Mouse (Mus musculus): ENCODE data around the gene Atg101. TPM values are rescaled to one million over a fixed set of nuclear protein-coding genes. Genes with fewer than 3 reads are reported as not detected.

Atg101 gene
- polyA plus RNA-seq, 1 experiment from 2014 or later: 48.6 TPM

GRCm38 (mm10) chr15:101309493-101309892, 25.4 kb downstream of the Atg101 start:
- ATAC-seq (no peak), DNase-seq (ENCODE audit: low read depth, low spot score) (no peak)
- CTCF ChIA-PET: interaction anchor here (1.2 kb wide), 1 partner anchor 18 kb away, joined by 3 read pairs; no protein-coding TSS in a partner anchor
- H3K27me3 ChIP-seq: no peaks in the 10 kb centered on the region
- TF ChIP-seq CTCF (IDR thresholded peaks at IDR 0.05): no peak
- in situ Hi-C loops (cut with MboI; ENCODE audit: low pct_unique_long_range_greater_than_20kb): no loop called here
- POLR2A ChIA-PET: no interaction called here

DNA sequence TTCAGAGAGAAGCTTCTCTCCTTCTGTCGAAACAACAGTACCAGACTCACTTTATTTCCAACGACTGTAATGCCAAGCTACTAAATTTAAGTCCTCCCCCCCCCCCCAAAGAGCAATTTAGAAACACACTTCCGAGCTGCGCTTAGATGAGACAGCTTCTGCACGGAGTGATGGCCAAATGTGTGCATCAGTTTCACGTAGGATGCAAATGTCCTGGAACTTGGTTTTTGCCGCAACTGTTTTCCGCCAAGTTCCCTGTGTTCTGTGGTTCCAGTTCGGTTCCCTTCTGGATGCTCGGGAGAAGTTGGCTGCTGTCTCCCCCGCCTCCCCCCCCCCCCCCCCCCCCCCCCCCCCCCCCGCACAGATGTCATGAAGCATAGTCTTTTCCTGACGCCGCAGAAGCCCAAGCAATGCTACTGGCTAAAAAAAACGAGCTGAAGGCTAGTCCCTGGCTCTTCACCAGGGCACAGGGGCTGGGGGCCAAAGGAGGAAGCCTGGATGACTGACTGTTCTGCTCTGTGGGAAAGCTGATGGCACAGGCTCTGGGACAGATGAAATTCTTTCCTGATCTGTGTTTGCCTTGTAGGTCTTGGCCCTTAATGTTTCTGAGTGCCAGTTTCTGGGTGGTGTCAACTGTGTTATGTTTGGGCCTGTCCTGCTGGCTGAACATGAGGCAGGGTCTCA, 27.2 kb downstream of the Atg101 start:
- H3K27me3 ChIP-seq: no peaks in the 10 kb centered on the region
- TF ChIP-seq CTCF (IDR thresholded peaks at IDR 0.05): no peak
- ChIA-PET POLR2A (interaction anchor here (0.6 kb wide), 2 partner anchors 18 to 1334 kb away, joined by 3 to 4 read pairs; no protein-coding TSS in a partner anchor), CTCF (interaction anchor here (1.1 to 2.2 kb wide), 6 partner anchors 16 to 673 kb away, joined by 3 to 10 read pairs (median 4); no protein-coding TSS in a partner anchor)
- ATAC-seq (no peak), DNase-seq (ENCODE audit: low read depth, low spot score) (no peak)
- in situ Hi-C loops (cut with MboI; ENCODE audit: low pct_unique_long_range_greater_than_20kb): no loop called here

GRCm38 (mm10) chr15:101312006-101312405, 27.9 kb downstream of the Atg101 start:
- in situ Hi-C loops (cut with MboI; ENCODE audit: low pct_unique_long_range_greater_than_20kb): no loop called here
- DNase-seq (ENCODE audit: low read depth, low spot score) (no peak), ATAC-seq (no peak)
- TF ChIP-seq CTCF (IDR thresholded peaks at IDR 0.05): no peak
- ChIA-PET POLR2A (no interaction called here), CTCF (interaction anchor here (1.1 to 2.2 kb wide), 5 partner anchors 15 to 90 kb away, joined by 3 to 10 read pairs (median 4); no protein-coding TSS in a partner anchor)
- H3K27me3 ChIP-seq: no peaks in the 10 kb centered on the region

GRCm38 (mm10) chr15:101315378-101315777, 31.3 kb downstream of the Atg101 start:
- CTCF ChIA-PET: interaction anchor here (1.0 to 4.5 kb wide), 7 partner anchors 10 to 94 kb away, joined by 3 to 44 read pairs (median 8); partner anchors contain the start of gene Atg101
- in situ Hi-C loops (cut with MboI; ENCODE audit: low pct_unique_long_range_greater_than_20kb): no loop called here
- POLR2A ChIA-PET: interaction anchor here (1.5 kb wide), 1 partner anchor 24 kb away, joined by 4 read pairs; no protein-coding TSS in a partner anchor
- no peak for DNase-seq (ENCODE audit: low read depth, low spot score)
- no peaks in the 10 kb centered on the region for H3K27me3 ChIP-seq
- peak; percentile 3 for ATAC-seq
- no peak for TF ChIP-seq CTCF (IDR thresholded peaks at IDR 0.05)

DNA sequence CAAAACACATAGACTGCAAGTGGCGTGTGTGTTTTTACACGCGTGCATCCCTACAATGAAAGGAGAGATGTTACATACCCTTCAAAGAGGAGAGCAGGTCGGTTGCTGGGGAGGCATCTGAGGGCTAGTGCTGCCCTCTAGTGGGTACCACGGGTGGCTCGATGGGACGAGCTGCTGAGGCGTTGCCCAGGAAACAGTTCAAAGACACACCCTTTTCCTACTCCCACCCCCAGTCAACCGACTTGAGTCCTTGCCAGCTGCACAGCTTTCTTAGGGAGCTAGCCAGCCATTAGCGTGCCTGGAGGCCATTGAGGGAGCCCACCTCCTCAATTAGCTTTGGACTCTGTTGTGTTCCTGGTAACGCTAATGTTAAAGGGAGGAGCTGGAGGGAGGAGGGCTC, 31.8 kb downstream of the Atg101 start:
- ChIA-PET CTCF (interaction anchor here (0.7 to 4.5 kb wide), 14 partner anchors 10 to 764 kb away, joined by 3 to 44 read pairs (median 4); partner anchors contain the start of genes 6030408B16Rik and Atg101), POLR2A (interaction anchor here (0.6 to 1.5 kb wide), 2 partner anchors 25 to 56 kb away, joined by 4 read pairs; no protein-coding TSS in a partner anchor)
- in situ Hi-C loops (cut with MboI; ENCODE audit: low pct_unique_long_range_greater_than_20kb): no loop called here
- DNase-seq (ENCODE audit: low read depth, low spot score) (no peak), ATAC-seq (peak; percentile 65)
- no peaks in the 10 kb centered on the region for H3K27me3 ChIP-seq
- peak; percentile 96 for TF ChIP-seq CTCF (IDR thresholded peaks at IDR 0.05)

GRCm38 (mm10) chr15:101316279-101316912, 32.3 kb downstream of the Atg101 start:
- no peak for TF ChIP-seq CTCF (IDR thresholded peaks at IDR 0.05)

GRCm38 (mm10) chr15:101316913-101317813, 33.1 kb downstream of the Atg101 start:
- in situ Hi-C loops (cut with MboI; ENCODE audit: low pct_unique_long_range_greater_than_20kb): no loop called here
- POLR2A ChIA-PET: no interaction called here
- ATAC-seq (no peak), DNase-seq (ENCODE audit: low read depth, low spot score) (no peak)
- CTCF ChIA-PET: interaction anchor here (1.2 to 4.5 kb wide), 4 partner anchors 9 to 99 kb away, joined by 3 to 44 read pairs (median 30); partner anchors contain the start of gene Atg101
- H3K27me3 ChIP-seq: no peaks in the 10 kb centered on the region
- no peak for TF ChIP-seq CTCF (IDR thresholded peaks at IDR 0.05)

More at GRCm38 (mm10) chr15:101316279-101316912, 32.3 kb downstream of the Atg101 start:
- H3K27me3 ChIP-seq: no peaks in the 10 kb centered on the region
- ChIA-PET CTCF (interaction anchor here (0.7 to 4.5 kb wide), 14 partner anchors 10 to 763 kb away, joined by 3 to 44 read pairs (median 4); partner anchors contain the start of genes 6030408B16Rik and Atg101), POLR2A (interaction anchor here (0.6 to 1.5 kb wide), 2 partner anchors 25 to 56 kb away, joined by 4 read pairs; no protein-coding TSS in a partner anchor)
- no peak for DNase-seq (ENCODE audit: low read depth, low spot score)
- no peak for ATAC-seq
- in situ Hi-C loops (cut with MboI; ENCODE audit: low pct_unique_long_range_greater_than_20kb): no loop called here

DNA sequence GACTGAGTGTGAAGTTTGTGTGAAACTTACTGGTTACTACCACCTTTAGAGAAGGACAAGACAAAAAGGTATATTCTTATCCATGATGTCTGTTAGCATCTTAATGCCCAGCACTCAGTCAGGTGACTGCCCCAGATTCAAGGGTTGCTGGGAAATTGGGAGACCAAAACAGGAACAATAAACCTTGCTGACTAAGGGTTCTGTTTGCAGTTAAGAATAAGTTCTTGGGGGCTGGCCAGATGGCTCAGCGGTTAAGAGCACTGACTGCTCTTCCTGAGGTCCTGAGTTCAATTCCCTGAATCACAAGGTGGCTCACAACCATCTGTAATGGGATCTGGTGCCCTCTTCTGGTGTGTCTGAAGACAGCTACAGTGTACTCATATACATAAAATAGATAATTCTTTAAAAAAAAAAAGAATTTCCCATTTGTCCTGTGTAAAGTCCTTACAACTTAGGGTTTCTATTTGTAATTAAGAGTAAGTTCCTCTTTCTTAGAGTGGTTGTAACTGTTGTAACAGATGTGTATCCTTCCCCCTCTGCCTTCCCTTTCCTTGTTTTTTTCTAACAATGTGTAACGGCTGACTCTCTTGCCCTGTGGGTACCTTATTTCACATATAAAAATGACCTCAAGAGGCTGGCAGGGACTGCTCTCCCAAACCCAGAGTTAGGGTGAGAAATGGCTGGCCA, 33.9 kb downstream of the Atg101 start:
- in situ Hi-C loops (cut with MboI; ENCODE audit: low pct_unique_long_range_greater_than_20kb): no loop called here
- TF ChIP-seq CTCF (IDR thresholded peaks at IDR 0.05): no peak
- no peaks in the 10 kb centered on the region for H3K27me3 ChIP-seq
- CTCF ChIA-PET: interaction anchor here (4.4 kb wide), 1 partner anchor 79 kb away, joined by 44 read pairs; no protein-coding TSS in a partner anchor
- POLR2A ChIA-PET: no interaction called here
- DNase-seq (ENCODE audit: low read depth, low spot score) (no peak), ATAC-seq (no peak)

DNA sequence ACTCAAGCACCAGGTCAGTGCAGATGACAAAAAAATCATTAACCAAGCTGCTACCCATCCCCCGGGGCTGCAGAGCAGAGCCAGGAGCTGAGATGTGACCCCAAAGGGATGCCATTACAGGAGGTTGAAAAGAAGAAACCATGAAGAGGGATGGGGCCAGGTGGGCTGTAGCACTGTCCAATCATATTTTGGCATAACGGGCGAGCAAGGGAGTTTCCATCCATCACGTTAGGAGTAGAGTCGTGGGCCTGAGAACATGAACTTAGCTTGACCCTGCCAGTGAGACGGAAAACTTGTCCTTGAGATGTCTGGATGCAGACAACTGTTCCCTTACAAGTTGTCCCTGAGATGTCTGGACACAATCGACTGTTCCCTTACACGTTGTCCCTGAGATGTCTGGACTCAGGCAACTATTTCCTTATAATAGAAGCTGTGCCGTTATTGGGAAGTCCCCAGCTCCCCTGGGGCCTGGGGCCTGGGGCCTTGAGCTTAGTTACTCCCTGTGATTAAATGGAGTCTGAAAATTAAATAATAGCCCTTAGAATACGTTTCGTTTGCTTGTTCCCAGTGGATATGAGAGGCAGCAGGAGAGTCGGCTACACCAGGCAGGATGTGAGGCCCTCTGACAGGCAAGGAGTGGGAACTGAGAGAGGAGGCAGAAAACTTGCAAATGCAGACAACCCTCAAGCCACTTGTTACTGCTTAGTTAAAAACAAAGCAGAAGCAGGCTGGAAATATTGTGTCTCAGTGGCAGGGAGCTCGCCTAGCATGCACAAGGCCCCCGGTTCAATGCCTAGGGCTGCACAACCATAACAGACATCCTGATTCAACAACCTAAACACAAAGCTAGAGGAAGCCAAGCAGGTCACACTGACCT, 35.1 kb downstream of the Atg101 start:
- in situ Hi-C loops (cut with MboI; ENCODE audit: low pct_unique_long_range_greater_than_20kb): no loop called here
- POLR2A ChIA-PET: no interaction called here
- TF ChIP-seq CTCF (IDR thresholded peaks at IDR 0.05): no peak
- ATAC-seq (no peak), DNase-seq (ENCODE audit: low read depth, low spot score) (no peak)
- H3K27me3 ChIP-seq: no peaks in the 10 kb centered on the region
- CTCF ChIA-PET: no interaction called here

Measured in Patski (cell line).